Mouse (Mus musculus): ENCODE data around the gene Emilin2. TPM values are rescaled to one million over a fixed set of nuclear protein-coding genes. Genes with fewer than 3 reads are reported as not detected.

Gene Emilin2
- polyA plus RNA-seq, 1 experiment from 2014 or later, result 1.4 TPM

GRCm38 (mm10) chr17:71250819-71251600 is 60.8 kb downstream of the Emilin2 start:
- H3K4me1 ChIP-seq (replicated peaks; ENCODE audit: control insufficient read depth, insufficient read depth, low read length), result no peaks in the 10 kb centered on the region
- peaks cover 13% of the 10 kb centered on the region for H3K36me3 ChIP-seq (ENCODE audit: control insufficient read depth, insufficient read depth)
- ATAC-seq, result no peak
- no peak overlapping the region for H3K4me2 ChIP-seq (ENCODE audit: low read length)
- H3K4me3 ChIP-seq (replicated peaks; ENCODE audit: low read length), result no peak overlapping the region
- no peaks in the 10 kb centered on the region for H3K9me3 ChIP-seq (ENCODE audit: control insufficient read depth, low read length)
- H3K27me3 ChIP-seq (replicated peaks; ENCODE audit: control insufficient read depth, insufficient read depth, low read length), result no peaks in the 10 kb centered on the region
- H3K27ac ChIP-seq (ENCODE audit: low read length), result no peak overlapping the region
- 84% methylated on average over 16 of the region's 16 CpGs for WGBS
- H3K9ac ChIP-seq (replicated peaks; ENCODE audit: low read depth, low read length), result no peak overlapping the region

DNA sequence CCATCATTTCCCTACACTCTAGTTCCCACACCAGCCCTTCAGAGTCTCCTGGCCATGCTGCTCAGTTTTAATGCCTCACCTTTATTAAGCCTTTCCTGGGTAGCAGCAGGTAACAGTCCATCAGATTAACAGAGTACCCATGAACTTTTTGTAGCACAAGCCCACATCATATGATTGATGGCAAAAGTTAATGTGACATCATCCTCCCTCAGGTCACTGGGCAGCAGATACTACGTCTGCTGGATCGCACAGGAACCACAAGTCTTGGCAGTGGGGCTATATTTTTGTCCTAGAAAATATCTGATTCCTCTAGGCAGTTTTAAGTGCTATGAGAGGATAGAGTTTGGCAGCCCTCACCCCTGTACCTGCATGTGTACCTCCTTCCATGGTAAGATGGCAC is 61.7 kb downstream of the Emilin2 start:
- Histone ChIP-seq H3K27ac (ENCODE audit: low read length) (no peak overlapping the region), H3K9ac (replicated peaks; ENCODE audit: low read depth, low read length) (no peak overlapping the region), H3K9me3 (ENCODE audit: control insufficient read depth, low read length) (no peaks in the 10 kb centered on the region), H3K4me2 (ENCODE audit: low read length) (no peak overlapping the region), H3K36me3 (ENCODE audit: control insufficient read depth, insufficient read depth) (peaks cover 15% of the 10 kb centered on the region), H3K27me3 (replicated peaks; ENCODE audit: control insufficient read depth, insufficient read depth, low read length) (no peaks in the 10 kb centered on the region), H3K4me3 (replicated peaks; ENCODE audit: low read length) (no peak overlapping the region), H3K4me1 (replicated peaks; ENCODE audit: control insufficient read depth, insufficient read depth, low read length) (no peaks in the 10 kb centered on the region)
- no peak for ATAC-seq
- WGBS, result 97% methylated on average over 2 of the region's 2 CpGs

GRCm38 (mm10) chr17:71248963-71249362 is 62.8 kb downstream of the Emilin2 start:
- Histone ChIP-seq H3K9me3 (ENCODE audit: control insufficient read depth, low read length) (no peaks in the 10 kb centered on the region), H3K9ac (replicated peaks; ENCODE audit: low read depth, low read length) (no peak overlapping the region), H3K27ac (ENCODE audit: low read length) (no peak overlapping the region), H3K4me1 (replicated peaks; ENCODE audit: control insufficient read depth, insufficient read depth, low read length) (no peaks in the 10 kb centered on the region), H3K36me3 (ENCODE audit: control insufficient read depth, insufficient read depth) (peaks cover 16% of the 10 kb centered on the region), H3K4me2 (ENCODE audit: low read length) (no peak overlapping the region), H3K4me3 (replicated peaks; ENCODE audit: low read length) (no peak overlapping the region), H3K27me3 (replicated peaks; ENCODE audit: control insufficient read depth, insufficient read depth, low read length) (no peaks in the 10 kb centered on the region)
- ATAC-seq, result no peak
- 86% methylated on average over 6 of the region's 6 CpGs for WGBS

GRCm38 (mm10) chr17:71246022-71246421 is 65.8 kb downstream of the Emilin2 start:
- no peak overlapping the region for H3K27ac ChIP-seq (ENCODE audit: low read length)
- no peak overlapping the region for H3K4me3 ChIP-seq (replicated peaks; ENCODE audit: low read length)
- H3K36me3 ChIP-seq (ENCODE audit: control insufficient read depth, insufficient read depth), result peaks cover 32% of the 10 kb centered on the region
- H3K27me3 ChIP-seq (replicated peaks; ENCODE audit: control insufficient read depth, insufficient read depth, low read length), result no peaks in the 10 kb centered on the region
- ATAC-seq, result no peak
- no peak overlapping the region for H3K9ac ChIP-seq (replicated peaks; ENCODE audit: low read depth, low read length)
- 87% methylated on average over 4 of the region's 4 CpGs for whole genome bisulfite sequencing
- H3K4me1 ChIP-seq (replicated peaks; ENCODE audit: control insufficient read depth, insufficient read depth, low read length), result no peaks in the 10 kb centered on the region
- H3K9me3 ChIP-seq (ENCODE audit: control insufficient read depth, low read length), result no peaks in the 10 kb centered on the region
- H3K4me2 ChIP-seq (ENCODE audit: low read length), result no peak overlapping the region

DNA sequence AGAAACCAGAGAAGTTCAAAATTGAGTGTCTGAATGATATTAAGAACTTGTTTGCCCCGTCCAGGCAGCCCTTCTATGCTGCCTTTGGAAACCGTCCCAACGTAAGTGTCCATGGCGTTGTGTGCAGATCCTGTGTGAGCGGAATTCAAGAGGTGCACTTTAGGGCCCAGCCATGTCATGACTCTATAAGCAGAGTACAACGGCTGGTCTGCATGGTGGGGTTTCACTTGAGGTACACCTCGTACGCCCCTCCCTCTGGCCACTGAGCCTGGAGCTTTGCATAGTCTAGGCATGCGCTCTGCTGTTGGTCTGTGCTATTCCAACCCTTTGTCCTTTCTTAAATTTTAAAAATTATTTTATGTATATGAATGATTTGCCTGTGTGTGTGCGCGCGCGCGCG is 66.6 kb downstream of the Emilin2 start:
- Histone ChIP-seq H3K4me3 (replicated peaks; ENCODE audit: low read length) (no peak overlapping the region), H3K27ac (ENCODE audit: low read length) (no peak overlapping the region), H3K4me1 (replicated peaks; ENCODE audit: control insufficient read depth, insufficient read depth, low read length) (no peaks in the 10 kb centered on the region), H3K27me3 (replicated peaks; ENCODE audit: control insufficient read depth, insufficient read depth, low read length) (no peaks in the 10 kb centered on the region), H3K9ac (replicated peaks; ENCODE audit: low read depth, low read length) (no peak overlapping the region), H3K4me2 (ENCODE audit: low read length) (no peak overlapping the region), H3K9me3 (ENCODE audit: control insufficient read depth, low read length) (no peaks in the 10 kb centered on the region), H3K36me3 (ENCODE audit: control insufficient read depth, insufficient read depth) (peaks cover 32% of the 10 kb centered on the region)
- ATAC-seq, result no peak
- 97% methylated on average over 15 of the region's 15 CpGs for WGBS

GRCm38 (mm10) chr17:71242666-71243065 is 69.1 kb downstream of the Emilin2 start:
- Histone ChIP-seq H3K9ac (replicated peaks; ENCODE audit: low read depth, low read length) (no peak overlapping the region), H3K36me3 (ENCODE audit: control insufficient read depth, insufficient read depth) (peaks cover 30% of the 10 kb centered on the region), H3K4me1 (replicated peaks; ENCODE audit: control insufficient read depth, insufficient read depth, low read length) (no peaks in the 10 kb centered on the region), H3K9me3 (ENCODE audit: control insufficient read depth, low read length) (no peaks in the 10 kb centered on the region), H3K4me2 (ENCODE audit: low read length) (no peak overlapping the region), H3K27ac (ENCODE audit: low read length) (no peak overlapping the region), H3K27me3 (replicated peaks; ENCODE audit: control insufficient read depth, insufficient read depth, low read length) (no peaks in the 10 kb centered on the region), H3K4me3 (replicated peaks; ENCODE audit: low read length) (no peak overlapping the region)
- no peak for ATAC-seq
- 95% methylated on average over 7 of the region's 7 CpGs for WGBS

DNA sequence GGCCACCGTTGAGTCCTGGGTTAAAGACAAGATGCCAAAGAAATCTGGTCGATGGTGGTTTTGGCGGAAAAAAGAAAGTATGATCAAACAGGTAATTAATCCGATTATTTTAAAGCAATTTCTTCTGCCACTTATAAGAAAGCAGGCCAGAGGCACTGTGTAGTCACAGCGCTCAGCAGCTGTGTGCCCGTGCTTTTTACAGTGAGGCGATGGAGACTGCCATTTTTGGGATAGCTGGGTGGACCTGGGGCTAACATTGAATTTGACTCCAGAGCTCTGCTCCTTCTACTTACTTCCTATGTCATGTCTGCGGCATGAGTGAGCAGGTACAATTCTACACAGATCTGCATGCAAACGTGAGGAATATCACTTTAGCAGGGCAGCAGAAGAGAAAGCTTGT is 71.0 kb downstream of the Emilin2 start:
- Histone ChIP-seq H3K9me3 (ENCODE audit: control insufficient read depth, low read length) (no peaks in the 10 kb centered on the region), H3K9ac (replicated peaks; ENCODE audit: low read depth, low read length) (no peak overlapping the region), H3K36me3 (ENCODE audit: control insufficient read depth, insufficient read depth) (peaks cover 19% of the 10 kb centered on the region), H3K4me2 (ENCODE audit: low read length) (no peak overlapping the region), H3K27ac (ENCODE audit: low read length) (no peak overlapping the region), H3K4me1 (replicated peaks; ENCODE audit: control insufficient read depth, insufficient read depth, low read length) (no peaks in the 10 kb centered on the region), H3K4me3 (replicated peaks; ENCODE audit: low read length) (no peak overlapping the region), H3K27me3 (replicated peaks; ENCODE audit: control insufficient read depth, insufficient read depth, low read length) (no peaks in the 10 kb centered on the region)
- 94% methylated on average over 9 of the region's 9 CpGs for WGBS
- ATAC-seq, result no peak

- no peak for ATAC-seq
- 97% methylated on average over 7 of the region's 7 CpGs for WGBS
- Histone ChIP-seq H3K4me2 (ENCODE audit: low read length) (no peak overlapping the region), H3K36me3 (ENCODE audit: control insufficient read depth, insufficient read depth) (peaks cover 12% of the 10 kb centered on the region), H3K9ac (replicated peaks; ENCODE audit: low read depth, low read length) (no peak overlapping the region), H3K9me3 (ENCODE audit: control insufficient read depth, low read length) (no peaks in the 10 kb centered on the region), H3K27ac (ENCODE audit: low read length) (no peak overlapping the region), H3K27me3 (replicated peaks; ENCODE audit: control insufficient read depth, insufficient read depth, low read length) (no peaks in the 10 kb centered on the region), H3K4me1 (replicated peaks; ENCODE audit: control insufficient read depth, insufficient read depth, low read length) (no peaks in the 10 kb centered on the region), H3K4me3 (replicated peaks; ENCODE audit: low read length) (no peak overlapping the region)
Observed at GRCm38 (mm10) chr17:71238494-71238893, 73.3 kb downstream of the Emilin2 start.

GRCm38 (mm10) chr17:71235229-71235958 is 76.4 kb downstream of the Emilin2 start:
- Histone ChIP-seq H3K4me1 (replicated peaks; ENCODE audit: control insufficient read depth, insufficient read depth, low read length) (no peaks in the 10 kb centered on the region), H3K9me3 (ENCODE audit: control insufficient read depth, low read length) (no peaks in the 10 kb centered on the region), H3K36me3 (ENCODE audit: control insufficient read depth, insufficient read depth) (peaks cover 2% of the 10 kb centered on the region; the same call in 1 of the 2 replicates), H3K4me2 (ENCODE audit: low read length) (no peak overlapping the region), H3K27ac (ENCODE audit: low read length) (no peak overlapping the region), H3K4me3 (replicated peaks; ENCODE audit: low read length) (no peak overlapping the region), H3K9ac (replicated peaks; ENCODE audit: low read depth, low read length) (no peak overlapping the region), H3K27me3 (replicated peaks; ENCODE audit: control insufficient read depth, insufficient read depth, low read length) (no peaks in the 10 kb centered on the region)
- no peak for ATAC-seq
- WGBS, result 91% methylated on average over 12 of the region's 12 CpGs

All from forebrain, embryonic 16.5 days (tissue).